Mouse (Mus musculus) liver, embryonic 15.5 days (tissue): Measurements from ENCODE around the gene Fancd2os. TPM values are rescaled to one million over a fixed set of nuclear protein-coding genes. Genes with fewer than 3 reads are reported as not detected.

ENCODE experiments used
- ATAC-seq: fragments of 200-750 bp; cut with Nextera tagmentation; 2 replicates; pipeline ENCODE4 v1.8.0; 2017; ENCODE audit warnings: moderate number of reproducible peaks, mild to moderate bottlenecking, moderate library complexity; ENCODE audit not compliant: insufficient read depth
- H3K27ac ChIP-seq: fragments of 300-500 bp; sonication (generic); replicated peaks from 2 replicates; pipeline ENCODE4 v1.5.1; 2015; ENCODE audit warnings: mild to moderate bottlenecking, inconsistent platforms
- H3K27me3 ChIP-seq: fragments of 300-500 bp; sonication (generic); 2 replicates; pipeline ENCODE4 v1.6.1; 2015; ENCODE audit warnings: mild to moderate bottlenecking, inconsistent platforms
- H3K36me3 ChIP-seq: fragments of 300-500 bp; sonication (generic); replicated peaks from 2 replicates; pipeline ENCODE4 v1.6.1; 2015; ENCODE audit warnings: moderate library complexity, mild to moderate bottlenecking, inconsistent platforms
- H3K4me1 ChIP-seq: fragments of 300-500 bp; sonication (generic); replicated peaks from 2 replicates; pipeline ENCODE4 v1.6.1; 2015; ENCODE audit warnings: inconsistent platforms
- H3K4me2 ChIP-seq: fragments of 300-500 bp; sonication (generic); 2 replicates; pipeline ENCODE4 v1.6.1; 2015; ENCODE audit warnings: moderate library complexity, mild to moderate bottlenecking, inconsistent platforms
- H3K4me3 ChIP-seq: fragments of 300-500 bp; sonication (generic); replicated peaks from 2 replicates; pipeline ENCODE4 v1.5.1; 2015; ENCODE audit warnings: mild to moderate bottlenecking, inconsistent platforms
- H3K9ac ChIP-seq: fragments of 300-500 bp; sonication (generic); 2 replicates; pipeline ENCODE4 v1.6.1; 2015; ENCODE audit warnings: moderate library complexity, mild to moderate bottlenecking, inconsistent platforms
- H3K9me3 ChIP-seq: fragments of 300-500 bp; sonication (generic); replicated peaks from 2 replicates; pipeline ENCODE4 v1.6.1; 2016; ENCODE audit warnings: inconsistent platforms
- WGBS: fragments of 180-500 bp; shearing (Covaris S2); methylation state at CpG from one replicate; pipeline ENCODE4 v1.1.7; 2015; ENCODE audit warnings: mixed read lengths; ENCODE audit not compliant: insufficient replicate concordance; 5-methylcytosine and 5-hydroxymethylcytosine counted together
- polyA plus RNA-seq: library from polyadenylated mRNA; unstranded; fragments of >200 nt; fragmentation: Nextera tagmentation; extraction: Ambion mirVana; gene quantifications from 2 replicates; pipeline ENCODE4 v1.2.1, GENCODE M21; 2015

The Fancd2os gene
- polyA plus RNA-seq, 1 experiment from 2014 or later: not detected

DNA sequence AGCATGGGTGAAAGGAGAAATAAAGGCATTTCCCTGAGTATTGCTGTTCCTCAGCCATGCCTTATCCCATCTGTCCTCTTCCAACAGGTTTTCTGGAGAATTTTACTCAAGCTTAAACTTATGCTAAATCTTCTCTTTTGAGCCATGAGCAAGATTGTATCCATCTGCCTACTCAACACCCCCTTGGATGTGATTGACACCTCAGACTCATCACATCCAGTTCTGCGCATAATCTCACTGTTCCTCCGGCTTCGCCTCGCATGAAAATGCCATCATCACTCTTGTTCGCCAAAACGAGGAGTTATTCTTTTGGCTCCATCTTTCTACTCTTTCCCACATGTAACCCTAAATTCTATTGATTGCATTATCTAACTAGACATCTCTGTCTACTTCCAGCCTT, 24.5 kb downstream of the Fancd2os start:
- H3K9ac ChIP-seq: no peak overlapping the region
- H3K4me1 ChIP-seq: no peaks in the 10 kb centered on the region
- ATAC-seq: no peak
- H3K27ac ChIP-seq: no peak overlapping the region
- no peak overlapping the region for H3K4me2 ChIP-seq
- 88% methylated on average over 6 of the region's 6 CpGs for WGBS
- no peaks in the 10 kb centered on the region for H3K27me3 ChIP-seq
- H3K36me3 ChIP-seq: peaks cover 66% of the 10 kb centered on the region
- H3K9me3 ChIP-seq: no peaks in the 10 kb centered on the region
- no peak overlapping the region for H3K4me3 ChIP-seq

DNA sequence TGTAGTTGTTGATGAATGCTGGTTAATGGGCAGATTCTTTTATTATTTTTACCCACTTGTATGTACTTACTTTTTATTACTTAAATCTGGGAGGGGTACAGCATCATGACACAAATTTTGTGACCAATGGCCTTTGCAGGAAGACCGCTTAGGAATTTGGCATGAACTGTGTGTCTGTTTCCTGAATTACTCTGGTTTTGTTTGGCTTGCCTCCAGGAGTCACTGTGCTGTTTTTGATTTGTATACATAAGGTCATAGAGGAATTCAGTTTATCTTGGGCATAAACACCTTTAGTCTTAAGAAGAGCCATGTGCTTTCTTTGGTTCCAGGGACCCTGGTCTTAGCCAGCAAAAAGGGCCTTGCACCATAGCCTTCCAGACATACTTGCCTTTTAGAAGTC, 36.0 kb downstream of the Fancd2os start:
- no peaks in the 10 kb centered on the region for H3K4me1 ChIP-seq
- H3K9me3 ChIP-seq: no peaks in the 10 kb centered on the region
- no peak overlapping the region for H3K27ac ChIP-seq
- no peaks in the 10 kb centered on the region for H3K27me3 ChIP-seq
- no peak for ATAC-seq
- 82% methylated on average over 1 of the region's 1 CpGs for WGBS
- H3K36me3 ChIP-seq: peaks cover 83% of the 10 kb centered on the region
- H3K4me2 ChIP-seq: no peak overlapping the region
- no peak overlapping the region for H3K9ac ChIP-seq
- no peak overlapping the region for H3K4me3 ChIP-seq

DNA sequence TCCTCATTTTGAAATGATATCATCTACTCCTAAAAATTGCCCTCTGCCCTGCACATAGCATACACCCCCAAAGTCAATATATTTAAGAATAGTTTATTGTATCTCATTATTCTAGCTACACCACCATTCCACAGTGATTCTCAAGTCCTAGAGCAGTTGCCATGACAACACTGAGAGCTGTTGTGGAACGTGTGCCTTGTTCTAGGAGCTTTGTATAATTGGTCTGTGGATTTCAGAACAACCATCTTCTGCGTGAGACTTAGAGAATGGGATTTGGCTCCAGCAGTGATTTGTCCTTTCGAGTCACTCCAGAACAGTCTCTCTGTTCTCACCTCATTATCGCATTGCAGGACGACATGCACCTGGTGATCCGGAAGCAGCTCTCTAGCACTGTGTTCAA, 40.8 kb downstream of the Fancd2os start:
- WGBS: 81% methylated on average over 6 of the region's 6 CpGs
- no peaks in the 10 kb centered on the region for H3K9me3 ChIP-seq

More for the DNA sequence above, 40.8 kb downstream of the Fancd2os start:
- Histone ChIP-seq H3K9ac (no peak overlapping the region), H3K36me3 (peaks cover 70% of the 10 kb centered on the region), H3K4me1 (no peaks in the 10 kb centered on the region), H3K27ac (no peak overlapping the region), H3K4me3 (no peak overlapping the region), H3K27me3 (no peaks in the 10 kb centered on the region), H3K4me2 (no peak overlapping the region)
- no peak for ATAC-seq

Other genes with a start within 250 kb of the Fancd2os start
- 17.8 and 18.7 TPM in 2 replicates for gene Tada3, start 222.8 kb downstream of the Fancd2os start, polyA plus RNA-seq
- gene Arpc4, start 222.6 kb downstream of the Fancd2os start, polyA plus RNA-seq: 188 and 202 TPM in 2 replicates
- 0.98 and 1.3 TPM in 2 replicates for gene Ttll3, start 211.5 kb downstream of the Fancd2os start, polyA plus RNA-seq
- gene Rpusd3, start 181.4 kb downstream of the Fancd2os start, polyA plus RNA-seq: 11.8 and 16.5 TPM in 2 replicates
- not detected in 2 replicates for gene Cidec, start 165.0 kb downstream of the Fancd2os start, polyA plus RNA-seq
- 31.7 and 33.1 TPM in 2 replicates for gene Jagn1, start 158.1 kb downstream of the Fancd2os start, polyA plus RNA-seq
- 0.09 and 0.33 TPM in 2 replicates for gene Il17re, start 142.2 kb downstream of the Fancd2os start, polyA plus RNA-seq
- gene Il17rc, start 129.3 kb downstream of the Fancd2os start, polyA plus RNA-seq: 9.1 and 12.0 TPM in 2 replicates
- gene Creld1, start 117.4 kb downstream of the Fancd2os start, polyA plus RNA-seq: 7.1 and 7.6 TPM in 2 replicates
- gene Prrt3, start 98.8 kb downstream of the Fancd2os start, polyA plus RNA-seq: 0.03 and 0.07 TPM in 2 replicates
- gene Emc3, start 69.1 kb downstream of the Fancd2os start, polyA plus RNA-seq: 40.9 and 41.2 TPM in 2 replicates
- 7.5 and 8.4 TPM in 2 replicates for gene Fancd2, start 69.0 kb downstream of the Fancd2os start, polyA plus RNA-seq
- gene Brk1, start 4.1 kb upstream of the Fancd2os start, polyA plus RNA-seq: 79.4 and 80.7 TPM in 2 replicates
- gene Vhl, start 23.2 kb upstream of the Fancd2os start, polyA plus RNA-seq: 8.7 and 10.8 TPM in 2 replicates
- 11.9 and 13.5 TPM in 2 replicates for gene Irak2, start 37.8 kb upstream of the Fancd2os start, polyA plus RNA-seq
- gene Tatdn2, start 96.3 kb upstream of the Fancd2os start, polyA plus RNA-seq: 0.77 and 0.83 TPM in 2 replicates
- gene Ghrl, start 119.2 kb upstream of the Fancd2os start, polyA plus RNA-seq: 0.17 TPM in 1 of 2 replicates, not detected in the other
- 117 TPM in 2 replicates for gene Sec13, start 140.0 kb upstream of the Fancd2os start, polyA plus RNA-seq